Mouse (Mus musculus): Measurements from ENCODE around the gene Szrd1.

The Szrd1 gene

DNA sequence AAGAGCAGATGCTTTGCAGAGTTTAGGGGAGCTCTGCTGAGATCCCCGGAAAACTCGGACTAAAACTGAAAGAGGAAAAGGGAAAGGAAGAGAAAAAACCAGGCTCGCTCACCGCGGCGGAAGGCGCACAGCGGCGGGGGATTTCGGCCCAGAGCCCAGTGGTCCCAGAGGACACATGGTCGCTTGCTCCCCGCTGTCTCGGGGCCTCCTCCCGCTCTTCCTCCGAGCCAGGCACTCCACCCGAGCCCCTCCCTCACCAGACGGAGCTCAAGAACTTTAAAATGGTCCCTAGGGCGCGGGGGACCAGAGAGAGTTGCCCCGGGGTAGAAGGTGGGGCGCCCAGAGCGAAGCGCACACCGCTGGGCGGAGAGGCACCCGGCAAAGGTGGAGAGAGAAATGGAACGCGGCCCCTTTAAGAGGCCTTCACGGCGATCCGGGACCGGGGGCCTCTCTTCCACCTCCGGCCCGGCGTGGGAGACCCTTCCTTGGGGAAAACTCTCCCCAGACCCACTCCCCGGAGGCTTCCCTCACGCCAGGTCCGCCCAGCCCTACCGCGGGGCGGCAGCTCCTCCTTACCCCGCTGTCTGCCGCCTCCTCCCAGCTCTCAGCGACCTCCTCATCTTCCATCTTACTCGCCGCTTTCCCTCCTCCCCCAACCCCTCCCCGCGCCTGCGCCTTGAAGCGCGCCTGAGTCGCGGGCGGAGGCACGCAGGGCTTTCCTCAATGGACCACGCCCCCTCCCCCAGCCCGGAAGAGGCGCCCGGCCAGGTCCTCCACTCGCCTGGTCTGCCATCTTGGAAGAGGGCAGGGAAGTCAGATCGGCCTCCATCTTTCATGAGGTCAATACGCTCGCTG lies at the start of gene Szrd1:
TSS of gene Szrd1 (minus strand) at position 660 of the 855 bp plus-strand sequence.
- peak; percentile 99 for DNase-seq

- no peak for DNase-seq
Measured at GRCm38 (mm10) chr4:141186923-141187836, 47.6 kb upstream of the Szrd1 start.

DNA sequence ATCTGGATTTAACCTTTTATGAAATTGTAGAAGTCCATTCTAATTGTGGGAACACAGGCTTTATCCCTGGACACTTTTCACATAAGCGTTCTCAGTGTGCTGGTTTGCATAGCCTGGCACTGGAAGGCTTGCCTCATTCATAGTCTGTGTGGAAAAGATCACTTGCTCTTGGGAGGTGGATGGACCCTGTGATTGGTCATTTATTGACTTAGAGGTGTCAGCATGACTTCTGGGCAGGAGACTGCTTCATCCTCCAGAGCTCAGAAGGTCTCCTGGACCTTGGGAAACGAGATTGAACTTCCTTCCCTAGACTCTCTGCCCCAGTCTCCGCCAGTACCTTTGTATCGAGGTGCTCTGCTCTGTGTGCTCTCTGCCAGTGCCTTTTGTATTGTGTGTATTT lies 44.9 kb upstream of the Szrd1 start:
- DNase-seq, result no peak

- no peak for DNase-seq
Measured at GRCm38 (mm10) chr4:141183932-141184331, 44.4 kb upstream of the Szrd1 start.

DNA sequence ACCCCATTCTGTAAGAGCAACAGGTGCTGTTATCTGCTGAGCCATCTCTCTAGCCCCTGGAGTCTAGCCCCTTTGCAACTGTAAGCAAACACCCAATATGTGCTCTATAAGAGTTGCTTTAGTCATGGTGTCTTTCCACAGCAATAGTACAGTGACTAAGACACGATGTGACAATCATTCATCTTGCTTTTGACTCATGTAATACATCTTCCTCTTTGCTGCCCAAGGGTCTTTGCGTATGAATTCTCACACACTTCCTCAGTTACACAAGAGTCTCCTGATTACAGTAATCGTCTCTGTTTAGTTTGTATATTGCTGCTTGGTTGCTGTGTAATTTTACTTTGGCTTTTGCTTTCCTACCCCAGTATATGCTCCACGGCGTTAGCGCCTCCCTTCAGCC lies 42.4 kb upstream of the Szrd1 start:
- no peak for DNase-seq

DNA sequence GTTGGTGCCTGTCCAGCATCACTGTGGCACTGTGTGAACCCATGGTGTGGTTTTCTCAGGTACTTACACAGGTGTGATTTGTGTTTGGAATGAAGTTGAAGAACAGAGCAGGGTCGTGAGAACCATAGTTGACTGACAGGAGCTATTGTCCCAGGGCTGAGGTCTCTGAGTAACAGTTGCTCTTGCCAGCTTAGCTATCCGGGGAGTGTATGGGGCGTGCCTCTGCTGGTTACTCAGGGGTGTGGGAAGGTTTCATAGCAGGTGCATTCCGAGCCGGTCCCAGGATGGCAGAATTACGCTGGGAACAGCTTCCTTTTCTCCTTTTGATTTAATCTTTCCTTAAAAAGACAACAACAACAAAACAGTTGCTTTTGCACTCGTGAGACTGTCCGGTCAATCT lies 41.3 kb upstream of the Szrd1 start:
- DNase-seq, result no peak

- no peak for DNase-seq
Measured at GRCm38 (mm10) chr4:141178500-141178899, 38.9 kb upstream of the Szrd1 start.

DNA sequence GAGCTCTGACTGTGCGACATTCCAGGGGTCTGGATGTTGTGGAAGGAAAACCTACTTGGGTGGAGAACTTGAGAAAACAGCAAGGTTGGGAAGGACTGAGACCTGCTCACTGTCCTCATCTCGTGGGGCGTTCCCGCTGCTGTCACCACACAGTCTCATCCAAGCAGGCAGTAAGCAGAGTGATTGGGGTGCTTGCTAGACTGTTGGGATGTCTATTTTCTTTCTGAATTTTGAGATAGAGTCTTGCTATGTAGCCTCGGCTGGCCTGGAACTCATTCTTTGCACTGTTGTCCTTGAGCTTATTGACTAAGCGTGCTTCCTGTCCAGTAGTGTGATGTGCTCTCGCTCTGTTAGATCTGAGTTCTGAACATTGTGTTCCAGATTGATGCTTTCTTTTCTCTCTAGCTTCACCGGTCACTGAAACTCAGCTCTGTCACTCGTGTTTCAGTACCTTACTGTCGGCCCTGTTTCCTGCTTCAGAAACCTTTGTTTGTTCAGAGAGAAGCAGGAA lies 36.8 kb upstream of the Szrd1 start:
- no peak for DNase-seq

DNA sequence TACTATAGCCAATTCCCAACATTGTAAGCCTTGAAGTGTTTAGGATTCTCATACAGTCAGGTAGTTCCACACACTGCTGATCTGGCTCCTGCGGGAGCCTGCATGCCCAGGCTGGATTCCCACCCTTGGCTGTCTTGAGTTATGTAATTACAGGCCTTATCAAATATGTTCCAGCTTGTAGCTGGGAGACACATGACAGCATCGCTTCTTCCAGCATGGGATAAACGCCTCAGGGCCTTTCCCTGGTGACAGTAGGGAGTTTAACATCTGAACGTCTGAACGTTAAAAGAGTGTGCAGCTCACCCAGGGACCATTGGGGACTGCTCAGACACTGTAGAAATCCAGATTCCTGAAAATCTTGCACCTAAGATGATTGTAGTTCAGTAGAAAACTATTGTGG lies 36.2 kb upstream of the Szrd1 start:
- no peak for DNase-seq

DNA sequence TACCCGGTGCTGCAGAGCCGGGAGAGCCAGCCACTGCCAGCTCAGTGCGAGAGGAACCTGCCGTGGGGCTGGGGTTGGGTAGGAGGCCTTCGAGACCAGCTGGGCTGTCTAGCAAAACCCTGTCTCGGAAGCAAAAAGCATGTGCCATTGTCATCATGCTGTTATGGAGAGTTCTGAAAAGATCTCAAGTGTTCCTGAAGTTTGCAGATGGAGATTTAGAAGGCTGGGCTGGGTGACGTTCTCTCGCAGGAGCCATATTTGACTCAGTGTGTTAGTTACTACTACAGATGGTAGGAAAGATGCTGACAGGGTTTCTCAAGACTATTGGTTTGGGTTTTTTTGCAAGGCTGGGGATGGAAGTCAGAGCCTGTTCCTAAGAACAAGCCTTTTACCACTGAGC lies 32.5 kb upstream of the Szrd1 start:
- no peak for DNase-seq

DNA sequence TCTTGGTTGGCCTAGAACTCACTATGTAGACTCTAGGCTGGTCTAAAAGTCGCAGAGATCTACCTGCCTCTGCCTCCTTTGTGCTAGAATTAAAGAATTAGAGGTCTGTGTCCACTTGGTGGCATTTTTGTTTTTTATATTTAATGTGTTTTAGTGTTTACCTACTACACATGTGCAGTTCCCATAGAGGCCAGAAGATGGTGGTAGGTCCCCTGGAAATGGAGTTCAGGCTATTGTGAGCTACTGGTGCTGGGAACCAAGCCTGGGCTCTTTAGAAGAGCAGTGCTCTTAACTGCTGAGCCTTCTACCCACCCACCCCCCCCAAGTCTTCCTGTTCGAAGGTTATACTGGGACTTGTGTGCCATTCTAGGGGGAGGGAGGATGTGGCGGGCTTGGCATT lies 27.6 kb upstream of the Szrd1 start:
- no peak for DNase-seq

DNA sequence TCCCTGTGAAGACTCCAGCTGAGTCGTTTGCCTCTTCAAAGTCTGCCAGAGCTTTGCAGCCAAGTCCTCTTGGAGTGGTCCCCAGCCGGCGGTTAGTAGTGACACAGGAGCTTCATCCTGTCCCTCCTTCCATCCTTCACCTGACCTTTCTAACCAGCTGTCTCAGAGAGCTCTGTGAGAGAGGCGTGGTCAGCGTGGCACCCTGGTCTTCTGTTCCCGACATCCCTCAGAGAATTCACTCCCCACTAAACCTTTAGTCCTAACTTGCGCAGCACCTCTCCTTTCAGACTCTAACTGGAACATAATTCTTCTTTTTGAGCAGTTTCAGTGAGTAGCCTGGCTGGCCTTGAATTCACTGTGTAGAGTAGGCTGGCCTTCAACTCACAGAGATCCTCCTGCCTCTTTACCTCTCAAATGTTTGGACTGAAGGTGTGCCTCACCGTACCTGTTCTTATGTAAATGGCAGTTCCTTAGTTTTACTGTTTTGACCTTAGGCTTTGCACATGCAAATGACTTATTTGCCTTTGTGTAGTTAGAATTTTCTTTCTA lies 26.2 kb upstream of the Szrd1 start:
- no peak for DNase-seq

DNA sequence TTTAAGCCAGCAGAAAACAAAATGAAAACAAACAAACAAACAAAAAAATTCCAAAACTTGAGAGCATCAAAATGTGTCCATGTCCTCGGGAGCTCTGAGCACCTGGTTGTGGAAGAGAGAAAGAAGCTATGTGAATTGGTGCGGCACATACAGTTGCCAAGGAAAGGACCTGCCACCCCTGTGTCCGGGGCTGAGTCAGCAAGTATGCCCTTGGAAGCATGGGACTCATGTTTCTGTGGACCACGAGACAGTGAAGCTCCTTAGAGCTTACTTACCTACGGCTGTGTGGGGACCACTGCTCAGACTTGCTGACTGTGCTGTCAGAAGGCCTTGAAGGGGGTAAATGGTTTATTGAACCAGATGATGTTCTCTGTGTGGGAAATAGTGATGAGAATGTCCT lies 24.2 kb upstream of the Szrd1 start:
- DNase-seq, result no peak

DNA sequence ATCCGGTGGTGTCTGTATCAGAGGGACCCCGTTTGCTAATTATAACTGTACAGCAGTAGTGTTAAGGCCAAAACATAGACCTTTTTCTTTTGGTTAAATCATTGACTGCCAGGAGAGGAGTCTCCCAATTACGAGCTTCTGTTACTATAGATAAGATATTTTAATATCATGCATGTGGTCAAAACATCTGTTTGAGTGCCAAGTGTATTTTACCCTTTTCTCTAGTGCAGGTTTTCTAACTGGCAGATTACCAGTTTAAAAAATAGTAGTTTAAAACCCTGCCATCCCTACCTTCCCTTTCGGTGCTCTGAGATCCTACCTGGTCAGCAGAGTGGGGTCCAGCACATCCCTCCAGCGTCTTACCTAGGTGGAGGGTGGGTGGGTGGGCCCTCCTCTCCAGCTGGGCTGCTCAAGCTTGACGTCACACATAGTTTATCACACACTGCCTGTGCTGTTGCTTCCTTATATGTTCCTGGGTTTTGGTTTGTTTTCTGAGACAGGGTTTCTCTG lies 22.2 kb upstream of the Szrd1 start:
- no peak for DNase-seq

- no peak for DNase-seq
Measured at GRCm38 (mm10) chr4:141160193-141160592, 20.6 kb upstream of the Szrd1 start.

- no peak for DNase-seq
Measured at GRCm38 (mm10) chr4:141159666-141160065, 20.1 kb upstream of the Szrd1 start.

- DNase-seq, result no peak
Measured at GRCm38 (mm10) chr4:141159093-141159492, 19.5 kb upstream of the Szrd1 start.

DNA sequence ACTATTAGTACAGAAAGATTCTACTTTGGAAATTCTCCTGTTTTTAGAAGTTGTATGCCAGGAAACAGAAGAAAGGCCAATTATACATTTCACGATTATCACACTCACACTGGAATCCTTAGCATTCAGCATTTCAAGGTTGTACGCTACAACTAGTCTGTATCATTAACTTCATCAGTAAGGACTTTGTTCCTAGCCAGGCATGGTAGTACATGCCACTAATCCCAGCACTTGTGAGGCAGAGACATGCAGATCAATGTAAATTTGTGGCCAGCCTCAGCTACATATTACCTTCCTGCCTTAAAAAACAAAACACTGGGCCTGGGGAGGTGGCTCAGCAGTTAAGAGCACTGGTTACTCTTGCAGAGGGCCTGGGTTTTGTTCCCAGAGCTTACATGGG lies 19.0 kb upstream of the Szrd1 start:
- no peak for DNase-seq

- DNase-seq, result no peak
Measured at GRCm38 (mm10) chr4:141157485-141157884, 17.9 kb upstream of the Szrd1 start.

GRCm38 (mm10) chr4:141149116-141149515 lies 9.5 kb upstream of the Szrd1 start:
- DNase-seq, result no peak

DNA sequence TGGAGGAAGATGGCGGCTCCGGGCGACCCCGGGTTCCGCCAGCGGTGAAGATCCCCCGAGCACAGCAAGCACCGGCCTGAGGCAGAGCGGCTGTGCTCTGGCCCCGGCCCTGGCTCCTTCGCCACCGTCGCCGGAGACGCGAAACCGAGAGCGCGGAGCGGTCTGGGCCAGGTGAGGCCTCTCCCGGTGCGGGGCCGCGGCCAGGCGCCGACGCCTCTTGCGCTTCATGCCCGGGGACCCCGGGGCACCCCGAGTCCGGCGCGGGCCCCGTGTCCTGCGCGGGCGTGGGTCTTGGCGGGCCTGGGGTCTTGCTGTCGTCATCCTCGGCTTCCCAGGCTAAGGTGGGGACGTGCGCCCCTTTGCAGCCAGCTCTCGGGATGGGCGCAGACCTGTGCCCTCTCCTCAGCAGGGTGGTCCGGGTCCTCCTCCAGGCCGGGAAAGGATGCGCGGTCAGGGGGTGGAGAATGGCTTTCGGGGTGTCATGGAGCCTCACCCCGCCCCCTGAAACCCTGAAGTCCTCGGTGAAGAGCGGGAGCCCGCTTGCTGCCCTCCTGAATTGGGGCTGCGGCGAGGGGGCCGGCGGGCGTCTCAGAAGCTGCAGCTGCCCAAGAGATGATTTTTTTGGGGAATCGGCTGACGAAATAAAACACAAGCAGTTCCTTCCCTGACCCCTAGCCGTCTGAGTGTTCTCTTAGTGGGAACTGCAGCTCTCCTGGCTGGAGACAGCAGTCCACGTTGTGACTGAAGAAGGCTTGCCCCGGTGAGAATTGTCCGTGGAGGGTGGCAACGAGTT lies 8.6 kb upstream of the Szrd1 start:
- peak; percentile 50 for DNase-seq
